Mouse (Mus musculus): Measurements from ENCODE around the gene Gbp2. TPM values are rescaled to one million over a fixed set of nuclear protein-coding genes. Genes with fewer than 3 reads are reported as not detected.

Gene Gbp2
- total RNA-seq, 2 experiments from 2014 or later: 7.3 to 9.5 TPM

Small RNAs within 50 kb of the gene (microRNA-seq; reads per million reads assigned to microRNA genes)
- gene Mir6381: 0 reads per million in 2 experiments

Other genes starting within 250 kb of the Gbp2 start
- gene Pdlim5, start 224.9 kb upstream of the Gbp2 start, total RNA-seq (2021): 100 to 1,000 TPM; 523 to 617 TPM
- gene Gbp5, start 126.6 kb upstream of the Gbp2 start, total RNA-seq (2021): 1 to 10 TPM; 4.8 to 6.7 TPM
- 10 to 100 TPM in 1 of 2 experiments, 1 to 10 TPM in 1; 7.1 to 10.5 TPM for gene Gbp7, start 90.3 kb upstream of the Gbp2 start, total RNA-seq (2021)
- gene Gbp3, start 60.6 kb upstream of the Gbp2 start, total RNA-seq (2021): 10 to 100 TPM in 1 of 2 experiments, 1 to 10 TPM in 1; 9.2 to 12.2 TPM
- gene Gbp2b, start 25.8 kb upstream of the Gbp2 start, total RNA-seq (2021): under 1 TPM; 0.12 TPM
- gene Kyat3, start 80.4 kb downstream of the Gbp2 start, total RNA-seq (2021): 1 to 10 TPM; 3.8 to 6.1 TPM
- 10 to 100 TPM; 28.3 to 29.5 TPM for gene Gtf2b, start 144.4 kb downstream of the Gbp2 start, total RNA-seq (2021)